In the genomic region with DNA sequence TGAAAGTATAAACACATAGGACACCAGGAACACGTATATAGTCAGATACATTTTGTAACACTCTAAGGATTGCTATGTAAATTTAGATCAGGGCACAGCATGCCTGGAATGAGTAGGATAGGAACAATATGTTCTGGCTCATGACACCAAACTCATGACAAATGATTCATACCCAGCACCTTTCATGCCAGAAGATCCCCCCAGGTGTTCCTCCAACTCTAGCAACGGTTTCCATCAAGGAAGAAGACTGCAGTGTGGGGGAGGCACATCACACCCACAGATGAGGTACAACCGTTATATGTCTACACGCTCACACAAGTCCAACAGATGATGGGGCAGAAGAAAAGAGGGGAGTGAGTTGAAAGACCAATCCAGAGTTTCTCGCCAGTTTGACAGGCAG, we compare ENCODE assay signal across 14 mouse cellular contexts. TPM values are rescaled to one million over a fixed set of nuclear protein-coding genes. Genes with fewer than 3 reads are reported as not detected.
DNase-seq lines count a peak whose midpoint lies in the region; ATAC-seq and TF ChIP-seq lines count a peak whose summit lies in the region.
"Had no signal": no experiment of that assay in that cellular context is flagged by ENCODE, and none has a peak within 500 bp of the region (broad histone marks: within the 10 kb centered on the region; RNA-seq: fewer than 3 reads in every experiment).

No protein-coding gene starts in this region.

- no peak overlapping the region for H3K27ac ChIP-seq in midbrain, embryonic 15.5 days
- H3K27ac ChIP-seq in midbrain, embryonic 11.5 days (ENCODE audit: low read depth, low read length) = no peak overlapping the region
- no peak overlapping the region for H3K27ac ChIP-seq in hindbrain, postnatal 0 days
- H3K27ac ChIP-seq: embryonic facial prominence, embryonic 13.5 days; limb, embryonic 12.5 days had no signal

- peak; percentile 25 for DNase-seq in heart, adult 11 months
- no peak for DNase-seq in heart, postnatal 25 days (ENCODE audit: low spot score)
- DNase-seq in midbrain, embryonic 11.5 days (ENCODE audit: low spot score, missing footprints) = no peak
- DNase-seq in hindbrain, postnatal 0 days (ENCODE audit: low spot score) = no peak
- DNase-seq in right cerebral cortex, postnatal 36 days (ENCODE audit: low spot score in 2 of 2) = peak; percentile 51 to 55
- DNase-seq in heart, adult 18-20 months = no peak
- DNase-seq: adrenal gland, adult 2 months; kidney, adult 2 months; kidney, postnatal 36 days had no signal

- H3K4me1 ChIP-seq in midbrain, embryonic 15.5 days = peaks cover 14% of the 10 kb centered on the region
- H3K4me1 ChIP-seq in midbrain, embryonic 11.5 days (ENCODE audit: control insufficient read depth, insufficient read depth, low read length) = peaks cover 2% of the 10 kb centered on the region; the same call in 1 of the 2 replicates
- H3K4me1 ChIP-seq in hindbrain, postnatal 0 days (ENCODE audit: insufficient read depth, low read length) = no peaks in the 10 kb centered on the region

- no peaks in the 10 kb centered on the region for H3K9me3 ChIP-seq in midbrain, embryonic 15.5 days
- no peaks in the 10 kb centered on the region for H3K9me3 ChIP-seq in midbrain, embryonic 11.5 days (ENCODE audit: control insufficient read depth, low read length)
- H3K9me3 ChIP-seq in hindbrain, postnatal 0 days (ENCODE audit: low read length) = no peaks in the 10 kb centered on the region
- H3K9me3 ChIP-seq: embryonic facial prominence, embryonic 13.5 days; heart, embryonic 12.5 days; limb, embryonic 12.5 days had no signal

- no peak for TF ChIP-seq CTCF in hindbrain, postnatal 0 days (IDR thresholded peaks at IDR 0.05; ENCODE audit: low read depth)

- no peak overlapping the region for H3K4me3 ChIP-seq in midbrain, embryonic 15.5 days
- no peak overlapping the region for H3K4me3 ChIP-seq in midbrain, embryonic 11.5 days (ENCODE audit: low read depth, low read length)
- no peak overlapping the region for H3K4me3 ChIP-seq in hindbrain, postnatal 0 days (ENCODE audit: low read length)
- H3K4me3 ChIP-seq: embryonic facial prominence, embryonic 13.5 days; heart, embryonic 12.5 days; limb, embryonic 12.5 days had no signal

- no peaks in the 10 kb centered on the region for H3K36me3 ChIP-seq in midbrain, embryonic 15.5 days (replicated peaks)
- no peaks in the 10 kb centered on the region for H3K36me3 ChIP-seq in midbrain, embryonic 11.5 days (ENCODE audit: control insufficient read depth, insufficient read depth, low read length)
- H3K36me3 ChIP-seq in hindbrain, postnatal 0 days (ENCODE audit: insufficient read depth, low read length) = no peaks in the 10 kb centered on the region
- H3K36me3 ChIP-seq: embryonic facial prominence, embryonic 13.5 days; heart, embryonic 12.5 days; limb, embryonic 12.5 days had no signal

- H3K27me3 ChIP-seq in midbrain, embryonic 15.5 days (replicated peaks) = no peaks in the 10 kb centered on the region
- no peaks in the 10 kb centered on the region for H3K27me3 ChIP-seq in midbrain, embryonic 11.5 days (ENCODE audit: control insufficient read depth, insufficient read depth, low read length)
- H3K27me3 ChIP-seq in hindbrain, postnatal 0 days (ENCODE audit: insufficient read depth, low read length) = no peaks in the 10 kb centered on the region

- ATAC-seq in midbrain, embryonic 15.5 days (replicated peaks) = no peak
- no peak for ATAC-seq in midbrain, embryonic 11.5 days (ENCODE audit: low FRiP score)
- ATAC-seq in hindbrain, postnatal 0 days = no peak

- H3K4me2 ChIP-seq in midbrain, embryonic 15.5 days = peak overlapping the region; percentile 99; the same call in 1 of the 2 replicates
- H3K4me2 ChIP-seq in midbrain, embryonic 11.5 days = no peak overlapping the region
- H3K4me2 ChIP-seq in hindbrain, postnatal 0 days (ENCODE audit: low read depth, low read length) = peak overlapping the region; percentile 95; the same call in 1 of the 2 replicates
- H3K4me2 ChIP-seq: embryonic facial prominence, embryonic 13.5 days; heart, embryonic 12.5 days; limb, embryonic 12.5 days had no signal

- no peak overlapping the region for H3K9ac ChIP-seq in midbrain, embryonic 15.5 days
- no peak overlapping the region for H3K9ac ChIP-seq in midbrain, embryonic 11.5 days (ENCODE audit: low read length)
- no peak overlapping the region for H3K9ac ChIP-seq in hindbrain, postnatal 0 days (replicated peaks; ENCODE audit: low read length)
- H3K9ac ChIP-seq: embryonic facial prominence, embryonic 13.5 days; heart, embryonic 12.5 days; limb, embryonic 12.5 days had no signal

- WGBS in midbrain, embryonic 15.5 days = 82% methylated on average over 5 of the region's 5 CpGs
- WGBS in midbrain, embryonic 11.5 days = 86% methylated on average over 5 of the region's 5 CpGs
- WGBS in hindbrain, postnatal 0 days = 76% methylated on average over 5 of the region's 5 CpGs

- intact Hi-C loops in heart, postnatal 25 days (cut with DNase I) = no loop called here

RNA-seq across cellular contexts. Expression of gene Sorcs1, which starts 3.5 kb away (rescaled TPM):
- under 1 TPM; 0.16 to 0.25 TPM for total RNA-seq in heart, postnatal 25 days (2021)
- 16.6 and 18.4 TPM in 2 replicates for polyA plus RNA-seq in midbrain, embryonic 15.5 days (2015; fragmentation: Nextera tagmentation; extraction: Ambion mirVana)
- polyA plus RNA-seq in midbrain, embryonic 11.5 days (2014; fragmentation: Nextera tagmentation; extraction: Ambion mirVana) = 1.7 and 2.0 TPM in 2 replicates
- total RNA-seq in hindbrain, postnatal 0 days (2014; rRNA removed) = 26.3 and 26.7 TPM in 2 replicates
- 15.5 and 15.7 TPM in 2 replicates for polyA plus RNA-seq in hindbrain, postnatal 0 days (2015; fragmentation: Nextera tagmentation; extraction: Ambion mirVana)
- total RNA-seq in heart, adult 18-20 months (2021) = under 1 TPM in 1 of 2 experiments, not detected in 1; 0.33 TPM
- total RNA-seq: hematopoietic stem cell, adult 5-6 weeks had no signal

Comparison
In these comparisons a context has a peak if more than half of its experiments do, and no peak if none do; other contexts are left out.
1. DNase-seq: peak in heart, adult 11 months (single experiment) and right cerebral cortex, postnatal 36 days (2 of 2); none in heart, postnatal 25 days (single experiment), midbrain, embryonic 11.5 days (single experiment), hindbrain, postnatal 0 days (single experiment) and heart, adult 18-20 months (0 of 2).
2. RNA of gene Sorcs1, which starts 3.5 kb away (total RNA-seq): 26.3 to 26.7 TPM in hindbrain, postnatal 0 days; 0.33 TPM in heart, adult 18-20 months and 0.16 to 0.25 TPM in heart, postnatal 25 days; every median in the first group is over 10 times any median in the second.